Mouse (Mus musculus): ENCODE measurements around the gene Cd79a. TPM values are rescaled to one million over a fixed set of nuclear protein-coding genes. Genes with fewer than 3 reads are reported as not detected.

Gene Cd79a
- polyA plus RNA-seq, 1 experiment from 2014 or later, result 0.25 TPM

- Histone ChIP-seq H3K9ac (ENCODE audit: low read length) (no peak overlapping the region), H3K27ac (replicated peaks) (no peak overlapping the region), H3K36me3 (ENCODE audit: control insufficient read depth, insufficient read depth, low read length) (no peaks in the 10 kb centered on the region), H3K4me2 (replicated peaks; ENCODE audit: low read depth) (no peak overlapping the region), H3K4me3 (ENCODE audit: low read depth, low read length) (no peak overlapping the region), H3K9me3 (ENCODE audit: control insufficient read depth, low read length) (no peaks in the 10 kb centered on the region), H3K4me1 (replicated peaks; ENCODE audit: control insufficient read depth, insufficient read depth) (no peaks in the 10 kb centered on the region), H3K27me3 (ENCODE audit: control insufficient read depth, insufficient read depth, low read length) (no peaks in the 10 kb centered on the region)
- ATAC-seq (ENCODE audit: low FRiP score, low TSS enrichment) (no peak), DNase-seq (ENCODE audit: low spot score) (no peak)
- 90% methylated on average over 8 of the region's 8 CpGs for WGBS
- no peak for TF ChIP-seq CTCF (IDR thresholded peaks at IDR 0.05; ENCODE audit: low read depth)
- no peak for TF ChIP-seq EP300 (optimal IDR thresholded peaks at IDR 0.05)
These were observed 912 bp upstream of the Cd79a start for GRCm38 (mm10) chr7:24896269-24896668.

GRCm38 (mm10) chr7:24897959-24898358 lies 778 bp downstream of the Cd79a start:
- H3K4me2 ChIP-seq (replicated peaks; ENCODE audit: low read depth), result no peak overlapping the region
- H3K4me1 ChIP-seq (replicated peaks; ENCODE audit: control insufficient read depth, insufficient read depth), result no peaks in the 10 kb centered on the region
- H3K27ac ChIP-seq (replicated peaks), result no peak overlapping the region
- DNase-seq (ENCODE audit: low spot score) (no peak), ATAC-seq (ENCODE audit: low FRiP score, low TSS enrichment) (no peak)
- H3K9me3 ChIP-seq (ENCODE audit: control insufficient read depth, low read length), result no peaks in the 10 kb centered on the region
- no peak overlapping the region for H3K4me3 ChIP-seq (ENCODE audit: low read depth, low read length)
- H3K9ac ChIP-seq (ENCODE audit: low read length), result no peak overlapping the region
- H3K27me3 ChIP-seq (ENCODE audit: control insufficient read depth, insufficient read depth, low read length), result no peaks in the 10 kb centered on the region
- TF ChIP-seq CTCF (IDR thresholded peaks at IDR 0.05; ENCODE audit: low read depth) (no peak), EP300 (optimal IDR thresholded peaks at IDR 0.05) (no peak)
- no peaks in the 10 kb centered on the region for H3K36me3 ChIP-seq (ENCODE audit: control insufficient read depth, insufficient read depth, low read length)
- 51% methylated on average over 5 of the region's 5 CpGs for WGBS

GRCm38 (mm10) chr7:24901114-24901513 lies 3.9 kb downstream of the Cd79a start:
- no peak for TF ChIP-seq CTCF (IDR thresholded peaks at IDR 0.05; ENCODE audit: low read depth)
- TF ChIP-seq EP300 (optimal IDR thresholded peaks at IDR 0.05), result no peak
- Histone ChIP-seq H3K4me1 (replicated peaks; ENCODE audit: control insufficient read depth, insufficient read depth) (no peaks in the 10 kb centered on the region), H3K9ac (ENCODE audit: low read length) (no peak overlapping the region), H3K4me2 (replicated peaks; ENCODE audit: low read depth) (no peak overlapping the region), H3K27ac (replicated peaks) (no peak overlapping the region), H3K36me3 (ENCODE audit: control insufficient read depth, insufficient read depth, low read length) (no peaks in the 10 kb centered on the region), H3K27me3 (ENCODE audit: control insufficient read depth, insufficient read depth, low read length) (no peaks in the 10 kb centered on the region), H3K4me3 (ENCODE audit: low read depth, low read length) (no peak overlapping the region), H3K9me3 (ENCODE audit: control insufficient read depth, low read length) (no peaks in the 10 kb centered on the region)
- WGBS, result 52% methylated on average over 6 of the region's 6 CpGs
- ATAC-seq (ENCODE audit: low FRiP score, low TSS enrichment) (no peak), DNase-seq (ENCODE audit: low spot score) (no peak)

- TF ChIP-seq EP300 (optimal IDR thresholded peaks at IDR 0.05) (no peak), CTCF (IDR thresholded peaks at IDR 0.05; ENCODE audit: low read depth) (no peak)
- H3K4me3 ChIP-seq (ENCODE audit: low read depth, low read length), result no peak overlapping the region
- H3K27me3 ChIP-seq (ENCODE audit: control insufficient read depth, insufficient read depth, low read length), result no peaks in the 10 kb centered on the region
- ATAC-seq (ENCODE audit: low FRiP score, low TSS enrichment), result no peak
- peak overlapping the region; percentile 93; the same call in 1 of the 2 replicates for H3K27ac ChIP-seq (replicated peaks)
- H3K9me3 ChIP-seq (ENCODE audit: control insufficient read depth, low read length), result no peaks in the 10 kb centered on the region
- 0 out of 2 replicates have a peak overlapping the region, but pooled peaks have one; percentile 90 for H3K4me2 ChIP-seq (replicated peaks; ENCODE audit: low read depth)
- no peaks in the 10 kb centered on the region; the same call in 1 of the 2 replicates for H3K4me1 ChIP-seq (replicated peaks; ENCODE audit: control insufficient read depth, insufficient read depth)
- DNase-seq (ENCODE audit: low spot score), result no peak
- WGBS, result 42% methylated on average over 1 of the region's 1 CpGs
- H3K9ac ChIP-seq (ENCODE audit: low read length), result no peak overlapping the region
- no peaks in the 10 kb centered on the region for H3K36me3 ChIP-seq (ENCODE audit: control insufficient read depth, insufficient read depth, low read length)
These were observed 4.7 kb downstream of the Cd79a start for GRCm38 (mm10) chr7:24901842-24902241.

GRCm38 (mm10) chr7:24902264-24902629 lies 5.1 kb downstream of the Cd79a start:
- 49% methylated on average over 2 of the region's 2 CpGs for WGBS
- TF ChIP-seq EP300 (optimal IDR thresholded peaks at IDR 0.05), result no peak
- peak overlapping the region; percentile 83 for H3K9ac ChIP-seq (ENCODE audit: low read length)
- H3K27ac ChIP-seq (replicated peaks), result peak overlapping the region; percentile 93
- H3K27me3 ChIP-seq (ENCODE audit: control insufficient read depth, insufficient read depth, low read length), result no peaks in the 10 kb centered on the region
- peak overlapping the region; percentile 73 for H3K4me3 ChIP-seq (ENCODE audit: low read depth, low read length)
- no peak for DNase-seq (ENCODE audit: low spot score)
- no peaks in the 10 kb centered on the region for H3K36me3 ChIP-seq (ENCODE audit: control insufficient read depth, insufficient read depth, low read length)
- no peak for ATAC-seq (ENCODE audit: low FRiP score, low TSS enrichment)
- peak overlapping the region; percentile 90 for H3K4me2 ChIP-seq (replicated peaks; ENCODE audit: low read depth)
- H3K4me1 ChIP-seq (replicated peaks; ENCODE audit: control insufficient read depth, insufficient read depth), result no peaks in the 10 kb centered on the region; the same call in 1 of the 2 replicates
- H3K9me3 ChIP-seq (ENCODE audit: control insufficient read depth, low read length), result no peaks in the 10 kb centered on the region

GRCm38 (mm10) chr7:24902630-24903443 lies 5.7 kb downstream of the Cd79a start, which contains the start of gene Arhgef1:
TSS of gene Arhgef1 (plus strand) at chr7:24902912.
- Histone ChIP-seq H3K4me2 (replicated peaks; ENCODE audit: low read depth) (peak within 1 kb of the TSS; percentile 90), H3K4me3 (ENCODE audit: low read depth, low read length) (peak within 1 kb of the TSS; percentile 73), H3K9ac (ENCODE audit: low read length) (peak within 1 kb of the TSS; percentile 83), H3K27ac (replicated peaks) (peak within 1 kb of the TSS; percentile 93), H3K4me1 (replicated peaks; ENCODE audit: control insufficient read depth, insufficient read depth) (no peaks in the 10 kb centered on the region; the same call in 1 of the 2 replicates), H3K9me3 (ENCODE audit: control insufficient read depth, low read length) (no peaks in the 10 kb centered on the region), H3K36me3 (ENCODE audit: control insufficient read depth, insufficient read depth, low read length) (no peaks in the 10 kb centered on the region), H3K27me3 (ENCODE audit: control insufficient read depth, insufficient read depth, low read length) (no peaks in the 10 kb centered on the region)
- 6% methylated on average over 32 of the region's 68 CpGs for WGBS
- DNase-seq (ENCODE audit: low spot score) (peak; percentile 81), ATAC-seq (ENCODE audit: low FRiP score, low TSS enrichment) (peak; percentile 37)
- peak; percentile 1; the same call in 1 of the 2 replicates for TF ChIP-seq CTCF (IDR thresholded peaks at IDR 0.05; ENCODE audit: low read depth)
- no peak for TF ChIP-seq EP300 (optimal IDR thresholded peaks at IDR 0.05)

Measured in stomach, postnatal 0 days (tissue).